Mouse (Mus musculus): Measurements from ENCODE around the gene B4galt4. TPM values are rescaled to one million over a fixed set of nuclear protein-coding genes. Genes with fewer than 3 reads are reported as not detected.
A peak's percentile ranks its signal among the peaks of the same experiment; 100 is the strongest.

B4galt4 gene
- polyA plus RNA-seq, 2 experiments = 18.7 to 30.9 TPM

- no peak overlapping the region for H3K4me3 ChIP-seq (replicated peaks; ENCODE audit: low read length)
- H3K4me1 ChIP-seq (ENCODE audit: control insufficient read depth, insufficient read depth, low read length) = no peaks in the 10 kb centered on the region
- H3K27me3 ChIP-seq (ENCODE audit: control insufficient read depth, insufficient read depth, low read length) = no peaks in the 10 kb centered on the region
- H3K27ac ChIP-seq (replicated peaks; ENCODE audit: low read depth, low read length) = no peak overlapping the region
- H3K9me3 ChIP-seq (ENCODE audit: control insufficient read depth, low read length) = no peaks in the 10 kb centered on the region
- DNase-seq (ENCODE audit: low spot score) (no peak), ATAC-seq (ENCODE audit: low FRiP score, low read depth) (no peak)
- TF ChIP-seq POLR2A (IDR thresholded peaks at IDR 0.05; ENCODE audit: borderline replicate concordance, extremely low read depth, insufficient read depth, insufficient read length) = no peak
- H3K36me3 ChIP-seq (ENCODE audit: control insufficient read depth, insufficient read depth, low read length) = no peaks in the 10 kb centered on the region
- H3K9ac ChIP-seq (ENCODE audit: low read depth, low read length, severe bottlenecking) = no peak overlapping the region
- WGBS = 83% methylated on average over 5 of the region's 5 CpGs
- H3K4me2 ChIP-seq (replicated peaks; ENCODE audit: low read depth, low read length, severe bottlenecking) = no peak overlapping the region
Observed at GRCm38 (mm10) chr16:38810196-38810595, 68.1 kb downstream of the B4galt4 start.

GRCm38 (mm10) chr16:38812521-38812920, 70.5 kb downstream of the B4galt4 start:
- WGBS = 30% methylated on average over 8 of the region's 8 CpGs
- Histone ChIP-seq H3K9ac (ENCODE audit: low read depth, low read length, severe bottlenecking) (no peak overlapping the region), H3K4me2 (replicated peaks; ENCODE audit: low read depth, low read length, severe bottlenecking) (no peak overlapping the region), H3K27me3 (ENCODE audit: control insufficient read depth, insufficient read depth, low read length) (no peaks in the 10 kb centered on the region), H3K4me3 (replicated peaks; ENCODE audit: low read length) (no peak overlapping the region), H3K9me3 (ENCODE audit: control insufficient read depth, low read length) (no peaks in the 10 kb centered on the region), H3K27ac (replicated peaks; ENCODE audit: low read depth, low read length) (no peak overlapping the region), H3K4me1 (ENCODE audit: control insufficient read depth, insufficient read depth, low read length) (peaks cover 5% of the 10 kb centered on the region; the same call in 1 of the 2 replicates), H3K36me3 (ENCODE audit: control insufficient read depth, insufficient read depth, low read length) (no peaks in the 10 kb centered on the region)
- ATAC-seq (ENCODE audit: low FRiP score, low read depth) (no peak), DNase-seq (ENCODE audit: low spot score) (peak; percentile 67)
- TF ChIP-seq POLR2A (IDR thresholded peaks at IDR 0.05; ENCODE audit: borderline replicate concordance, extremely low read depth, insufficient read depth, insufficient read length) = no peak

Other genes starting within 250 kb of the B4galt4 start
- gene Timmdc1, start 219.6 kb upstream of the B4galt4 start, polyA plus RNA-seq (2012; rRNA removed) = 15.5 and 17.0 TPM in 2 replicates
- 20.9 and 21.2 TPM in 2 replicates for gene Timmdc1, start 219.6 kb upstream of the B4galt4 start, polyA plus RNA-seq (2014; fragmentation: Nextera tagmentation; extraction: Ambion mirVana)
- gene Poglut1, start 192.0 kb upstream of the B4galt4 start, polyA plus RNA-seq (2012; rRNA removed) = 59.0 and 63.5 TPM in 2 replicates
- gene Poglut1, start 192.0 kb upstream of the B4galt4 start, polyA plus RNA-seq (2014; fragmentation: Nextera tagmentation; extraction: Ambion mirVana) = 59.3 and 70.3 TPM in 2 replicates
- 309 and 389 TPM in 2 replicates for gene Tmem39a, start 183.6 kb upstream of the B4galt4 start, polyA plus RNA-seq (2012; rRNA removed)
- 146 and 160 TPM in 2 replicates for gene Tmem39a, start 183.6 kb upstream of the B4galt4 start, polyA plus RNA-seq (2014; fragmentation: Nextera tagmentation; extraction: Ambion mirVana)
- gene Arhgap31, start 29.0 kb upstream of the B4galt4 start, polyA plus RNA-seq (2012; rRNA removed) = 15.0 and 15.3 TPM in 2 replicates
- gene Arhgap31, start 29.0 kb upstream of the B4galt4 start, polyA plus RNA-seq (2014; fragmentation: Nextera tagmentation; extraction: Ambion mirVana) = 18.1 and 20.3 TPM in 2 replicates
- 12.6 and 18.1 TPM in 2 replicates for gene Upk1b, start 58.1 kb downstream of the B4galt4 start, polyA plus RNA-seq (2012; rRNA removed)
- 41.0 and 46.6 TPM in 2 replicates for gene Upk1b, start 58.1 kb downstream of the B4galt4 start, polyA plus RNA-seq (2014; fragmentation: Nextera tagmentation; extraction: Ambion mirVana)
- gene 4930435E12Rik, start 86.5 kb downstream of the B4galt4 start, polyA plus RNA-seq (2012; rRNA removed) = not detected in 2 replicates
- gene 4930435E12Rik, start 86.5 kb downstream of the B4galt4 start, polyA plus RNA-seq (2014; fragmentation: Nextera tagmentation; extraction: Ambion mirVana) = not detected in 2 replicates
- gene Igsf11, start 150.4 kb downstream of the B4galt4 start, polyA plus RNA-seq (2012; rRNA removed) = 1.8 and 3.0 TPM in 2 replicates
- 0.47 and 0.94 TPM in 2 replicates for gene Igsf11, start 150.4 kb downstream of the B4galt4 start, polyA plus RNA-seq (2014; fragmentation: Nextera tagmentation; extraction: Ambion mirVana)

All from limb, embryonic 14.5 days (tissue).